Mouse (Mus musculus) spleen, adult 2 months (tissue): ENCODE measurements at regions not wholly inside any gene's neighbourhood (a gene's known extent, or its start where the extent isn't known, plus 50 kb on each side); places are given as distances from the start of the nearest gene placed in this dataset.

ENCODE experiments used
- DNase-seq, 2 experiments: peaks; one replicate each; pipeline versions ENCODE4 v3.0.0 to v3.0.0-alpha.2; 2012 to 2021; ENCODE audit warnings: low spot score in 2 of 2, low read depth in 1 of 2
- H3K27ac ChIP-seq: fragments of 200-500 bp; 2 replicates; pipeline ENCODE4 v1.5.1; 2012; ENCODE audit warnings: low read length, inconsistent platforms; ENCODE audit not compliant: insufficient read depth
- H3K27me3 ChIP-seq: fragments of 200-500 bp; 2 replicates; pipeline ENCODE4 v1.6.1; 2012; ENCODE audit warnings: mild to moderate bottlenecking, moderate library complexity, low read length, inconsistent platforms; ENCODE audit not compliant: control insufficient read depth, insufficient read depth
- H3K36me3 ChIP-seq: fragments of 200-500 bp; 2 replicates; pipeline ENCODE4 v1.6.1; 2012; ENCODE audit warnings: mild to moderate bottlenecking, low read length, inconsistent platforms; ENCODE audit not compliant: control insufficient read depth, insufficient read depth
- H3K4me1 ChIP-seq: fragments of 200-500 bp; 2 replicates; pipeline ENCODE4 v1.6.1; 2011; ENCODE audit warnings: inconsistent platforms; ENCODE audit not compliant: control insufficient read depth, insufficient read depth, insufficient read length
- H3K4me3 ChIP-seq: fragments of 200-500 bp; 2 replicates; pipeline ENCODE4 v1.5.1; 2011; ENCODE audit warnings: mild to moderate bottlenecking, inconsistent platforms; ENCODE audit not compliant: insufficient read depth, insufficient read length; ENCODE audit errors: extremely low read depth
- CTCF ChIP-seq: fragments of 200-500 bp; IDR thresholded peaks from 2 replicates; pipeline ENCODE4 v1.5.1; 2011; ENCODE audit warnings: mild to moderate bottlenecking, inconsistent platforms; ENCODE audit not compliant: insufficient read depth, insufficient read length, insufficient replicate concordance; ENCODE audit errors: extremely low read depth
- POLR2A ChIP-seq: fragments of 200-500 bp; IDR thresholded peaks from 2 replicates; pipeline ENCODE4 v1.6.1; 2011; ENCODE audit warnings: low read depth, low read length, inconsistent platforms
- WGBS: fragments of 180-500 bp; shearing (Covaris S2); methylation state at CpG from one replicate; pipeline ENCODE4 v1.1.7; 2018; 5-methylcytosine and 5-hydroxymethylcytosine counted together

DNA sequence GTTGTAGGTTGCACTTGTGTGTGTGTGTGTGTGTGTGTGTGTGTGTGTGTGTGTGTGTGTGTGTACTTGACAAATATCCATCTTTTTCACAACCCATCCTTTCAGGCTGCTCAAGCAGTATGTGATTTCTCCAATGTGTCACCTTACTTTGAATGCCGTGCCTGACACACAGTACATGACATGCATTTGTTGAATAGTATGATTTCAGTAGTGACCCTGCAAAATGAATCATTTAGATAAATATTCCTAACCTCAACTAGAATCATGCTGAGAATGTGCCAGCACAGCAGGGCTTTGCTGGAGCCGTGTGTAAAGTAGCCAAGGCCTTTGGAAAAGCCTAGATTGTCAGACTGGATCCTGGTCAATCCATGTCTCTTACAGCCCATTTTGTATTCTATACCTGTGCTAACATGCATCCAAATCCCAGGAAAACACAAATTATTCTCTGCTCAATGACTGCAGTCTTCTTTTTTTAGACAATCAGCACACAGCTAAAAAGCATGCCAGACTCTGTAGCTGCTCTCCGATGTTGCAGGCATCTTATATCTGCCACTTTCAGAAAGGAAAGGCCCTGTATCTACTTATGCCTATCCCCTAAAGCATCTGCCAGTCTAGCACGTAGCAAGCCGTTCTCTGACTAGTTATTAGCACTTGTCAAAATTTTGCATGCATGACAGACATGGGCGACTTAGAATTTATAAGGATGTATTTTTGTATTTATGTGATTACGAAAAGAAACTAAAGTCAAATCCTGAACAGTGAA lies 60.0 kb upstream of the Gpr141 start:
- DNase-seq: no peak
- Histone ChIP-seq H3K27me3 (no peaks in the 10 kb centered on the region), H3K4me3 (no peak overlapping the region), H3K27ac (no peak overlapping the region), H3K36me3 (no peaks in the 10 kb centered on the region), H3K4me1 (no peaks in the 10 kb centered on the region)
- no peak for TF ChIP-seq POLR2A
- TF ChIP-seq CTCF: no peak
- WGBS: 91% methylated on average over 7 of the region's 7 CpGs

DNA sequence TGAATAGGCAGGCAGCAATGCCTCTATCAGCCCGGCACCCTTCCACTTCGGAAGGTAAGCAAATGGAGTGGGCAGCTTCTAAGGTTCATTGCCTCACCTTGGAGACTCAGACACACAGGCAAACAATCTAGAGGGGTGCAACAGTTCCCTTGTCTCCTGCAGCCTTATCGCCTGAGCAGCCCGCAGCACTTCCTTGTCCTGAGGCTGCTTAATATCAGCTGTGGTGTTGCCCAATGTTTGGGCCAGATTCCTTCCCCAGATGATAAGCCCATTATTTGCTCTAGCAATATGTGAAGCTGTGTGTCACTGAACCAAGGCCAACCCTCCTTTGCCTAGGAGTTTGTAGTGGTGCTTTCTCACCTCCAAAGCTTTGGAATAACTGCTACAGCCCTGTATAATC lies 58.8 kb upstream of the Gpr141 start:
- Histone ChIP-seq H3K36me3 (no peaks in the 10 kb centered on the region), H3K4me1 (no peaks in the 10 kb centered on the region), H3K27ac (no peak overlapping the region), H3K4me3 (no peak overlapping the region), H3K27me3 (no peaks in the 10 kb centered on the region)
- DNase-seq: no peak
- TF ChIP-seq CTCF (no peak), POLR2A (no peak)
- 57% methylated on average over 4 of the region's 4 CpGs for WGBS

DNA sequence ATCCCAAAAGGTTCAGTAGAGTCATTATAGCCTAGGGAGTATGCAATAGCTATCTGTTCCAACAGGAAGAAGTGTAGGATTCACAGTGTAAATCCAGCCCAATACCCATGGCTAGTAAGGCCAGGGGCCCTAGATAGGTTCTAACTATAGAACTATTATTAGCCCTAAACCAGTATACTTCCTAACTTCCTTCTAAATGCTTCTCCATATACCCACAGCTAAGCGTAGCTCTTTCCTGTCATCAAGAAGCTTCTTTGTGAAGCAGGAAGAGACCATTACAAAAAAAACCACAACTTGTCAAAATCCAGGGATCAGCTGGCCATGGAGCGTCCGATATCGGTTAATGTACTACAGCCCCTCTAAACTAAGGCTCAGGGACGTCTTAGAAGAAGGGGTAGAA lies 57.7 kb upstream of the Gpr141 start:
- no peak overlapping the region for H3K27ac ChIP-seq
- TF ChIP-seq POLR2A: no peak
- TF ChIP-seq CTCF: no peak
- H3K27me3 ChIP-seq: no peaks in the 10 kb centered on the region
- no peak overlapping the region for H3K4me3 ChIP-seq
- WGBS: 43% methylated on average over 5 of the region's 5 CpGs
- H3K36me3 ChIP-seq: no peaks in the 10 kb centered on the region
- no peak for DNase-seq
- H3K4me1 ChIP-seq: no peaks in the 10 kb centered on the region

DNA sequence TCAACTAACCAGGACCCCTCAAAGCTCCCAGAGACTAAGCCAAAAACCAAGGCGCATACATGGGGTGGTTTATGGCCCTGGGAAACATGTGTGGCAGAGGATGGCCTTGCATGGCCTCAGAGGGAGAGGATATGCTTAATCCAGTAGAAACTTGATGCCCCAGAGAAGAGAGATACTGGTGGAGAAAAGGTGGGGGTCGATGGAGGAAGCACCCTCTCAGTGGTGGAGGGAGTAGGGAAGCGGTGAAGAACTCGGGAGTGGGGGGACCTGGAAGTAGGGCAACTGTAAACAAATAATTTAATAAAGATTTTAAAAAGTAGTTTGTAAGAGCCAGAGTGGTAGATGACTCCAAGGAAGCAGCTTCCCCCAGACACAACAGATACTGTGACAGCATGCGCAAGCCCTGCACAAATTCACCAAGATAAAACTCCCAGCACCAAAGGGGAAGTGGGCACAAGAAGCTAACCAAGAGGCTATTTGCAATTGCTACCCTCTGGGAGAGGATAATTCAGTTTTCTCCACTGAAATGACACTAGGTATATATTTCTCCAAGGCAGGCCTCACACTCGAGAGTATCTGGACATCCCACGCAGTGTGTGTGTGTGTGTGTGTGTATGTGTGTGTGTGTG lies 50.7 kb upstream of the Gpr141 start:
- H3K4me3 ChIP-seq: no peak overlapping the region
- H3K4me1 ChIP-seq: no peaks in the 10 kb centered on the region
- 66% methylated on average over 7 of the region's 7 CpGs for WGBS
- H3K27ac ChIP-seq: no peak overlapping the region
- H3K36me3 ChIP-seq: no peaks in the 10 kb centered on the region
- TF ChIP-seq CTCF: no peak
- no peak for TF ChIP-seq POLR2A
- no peak for DNase-seq
- no peaks in the 10 kb centered on the region for H3K27me3 ChIP-seq
